Mouse (Mus musculus): ENCODE measurements around the gene Cyp11a1. TPM values are rescaled to one million over a fixed set of nuclear protein-coding genes. Genes with fewer than 3 reads are reported as not detected.

The Cyp11a1 gene
- polyA plus RNA-seq, 1 experiment from 2014 or later: 0.64 TPM

- ATAC-seq (replicated peaks; ENCODE audit: low FRiP score, low read depth): no peak
- WGBS: 15% methylated on average over 3 of the region's 3 CpGs
- H3K9me3 ChIP-seq (replicated peaks; ENCODE audit: low read length): no peaks in the 10 kb centered on the region
- no peak within 1 kb of the TSS for H3K9ac ChIP-seq (ENCODE audit: low read depth, low read length)
- no peak within 1 kb of the TSS for H3K4me3 ChIP-seq (replicated peaks; ENCODE audit: low read depth, low read length)
- H3K4me1 ChIP-seq (replicated peaks; ENCODE audit: insufficient read depth, low read length): no peaks in the 10 kb centered on the region
- no peak within 1 kb of the TSS for H3K4me2 ChIP-seq (ENCODE audit: low read length)
- H3K27ac ChIP-seq: no peak within 1 kb of the TSS
- no peak for TF ChIP-seq CTCF (IDR thresholded peaks at IDR 0.05; ENCODE audit: low read depth)
- DNase-seq (ENCODE audit: low spot score): no peak
- no peaks in the 10 kb centered on the region for H3K36me3 ChIP-seq (ENCODE audit: insufficient read depth, low read length)
- H3K27me3 ChIP-seq (ENCODE audit: insufficient read depth, low read length): no peaks in the 10 kb centered on the region
These were observed 57.3 kb downstream of the Cyp11a1 start, which contains the start of gene Stra6 for GRCm38 (mm10) chr9:58063531-58063930. Gene Stra6, plus strand, starts transcription at chr9:58063788.

GRCm38 (mm10) chr9:58065532-58065931 lies 59.3 kb downstream of the Cyp11a1 start:
- Histone ChIP-seq H3K9ac (ENCODE audit: low read depth, low read length) (no peak overlapping the region), H3K4me1 (replicated peaks; ENCODE audit: insufficient read depth, low read length) (no peaks in the 10 kb centered on the region), H3K36me3 (ENCODE audit: insufficient read depth, low read length) (no peaks in the 10 kb centered on the region), H3K4me3 (replicated peaks; ENCODE audit: low read depth, low read length) (no peak overlapping the region), H3K27me3 (ENCODE audit: insufficient read depth, low read length) (no peaks in the 10 kb centered on the region), H3K9me3 (replicated peaks; ENCODE audit: low read length) (no peaks in the 10 kb centered on the region), H3K27ac (no peak overlapping the region), H3K4me2 (ENCODE audit: low read length) (no peak overlapping the region)
- 45% methylated on average over 6 of the region's 6 CpGs for WGBS
- no peak for DNase-seq (ENCODE audit: low spot score)
- TF ChIP-seq CTCF (IDR thresholded peaks at IDR 0.05; ENCODE audit: low read depth): no peak
- ATAC-seq (replicated peaks; ENCODE audit: low FRiP score, low read depth): no peak

GRCm38 (mm10) chr9:58065977-58066730 lies 59.9 kb downstream of the Cyp11a1 start:
- ATAC-seq (replicated peaks; ENCODE audit: low FRiP score, low read depth): no peak
- Histone ChIP-seq H3K27me3 (ENCODE audit: insufficient read depth, low read length) (no peaks in the 10 kb centered on the region), H3K4me3 (replicated peaks; ENCODE audit: low read depth, low read length) (no peak overlapping the region), H3K4me1 (replicated peaks; ENCODE audit: insufficient read depth, low read length) (no peaks in the 10 kb centered on the region), H3K9ac (ENCODE audit: low read depth, low read length) (no peak overlapping the region), H3K36me3 (ENCODE audit: insufficient read depth, low read length) (no peaks in the 10 kb centered on the region), H3K27ac (no peak overlapping the region), H3K9me3 (replicated peaks; ENCODE audit: low read length) (no peaks in the 10 kb centered on the region), H3K4me2 (ENCODE audit: low read length) (no peak overlapping the region)
- DNase-seq (ENCODE audit: low spot score): no peak
- WGBS: 69% methylated on average over 6 of the region's 6 CpGs
- TF ChIP-seq CTCF (IDR thresholded peaks at IDR 0.05; ENCODE audit: low read depth): peak; percentile 27; the same call in 1 of the 2 replicates

GRCm38 (mm10) chr9:58066731-58067095 lies 60.5 kb downstream of the Cyp11a1 start:
- Histone ChIP-seq H3K27me3 (ENCODE audit: insufficient read depth, low read length) (no peaks in the 10 kb centered on the region), H3K4me3 (replicated peaks; ENCODE audit: low read depth, low read length) (no peak overlapping the region), H3K4me1 (replicated peaks; ENCODE audit: insufficient read depth, low read length) (no peaks in the 10 kb centered on the region), H3K9ac (ENCODE audit: low read depth, low read length) (no peak overlapping the region), H3K27ac (no peak overlapping the region), H3K9me3 (replicated peaks; ENCODE audit: low read length) (no peaks in the 10 kb centered on the region), H3K4me2 (ENCODE audit: low read length) (no peak overlapping the region), H3K36me3 (ENCODE audit: insufficient read depth, low read length) (no peaks in the 10 kb centered on the region)
- WGBS: 78% methylated on average over 6 of the region's 6 CpGs
- DNase-seq (ENCODE audit: low spot score): no peak
- TF ChIP-seq CTCF (IDR thresholded peaks at IDR 0.05; ENCODE audit: low read depth): no peak
- no peak for ATAC-seq (replicated peaks; ENCODE audit: low FRiP score, low read depth)

GRCm38 (mm10) chr9:58067546-58067945 lies 61.3 kb downstream of the Cyp11a1 start:
- no peak for TF ChIP-seq CTCF (IDR thresholded peaks at IDR 0.05; ENCODE audit: low read depth)
- no peak overlapping the region for H3K4me2 ChIP-seq (ENCODE audit: low read length)
- DNase-seq (ENCODE audit: low spot score): no peak
- H3K9me3 ChIP-seq (replicated peaks; ENCODE audit: low read length): no peaks in the 10 kb centered on the region
- no peaks in the 10 kb centered on the region for H3K27me3 ChIP-seq (ENCODE audit: insufficient read depth, low read length)
- no peak overlapping the region for H3K27ac ChIP-seq
- no peak overlapping the region for H3K4me3 ChIP-seq (replicated peaks; ENCODE audit: low read depth, low read length)
- H3K4me1 ChIP-seq (replicated peaks; ENCODE audit: insufficient read depth, low read length): no peaks in the 10 kb centered on the region
- no peak for ATAC-seq (replicated peaks; ENCODE audit: low FRiP score, low read depth)
- no peak overlapping the region for H3K9ac ChIP-seq (ENCODE audit: low read depth, low read length)
- H3K36me3 ChIP-seq (ENCODE audit: insufficient read depth, low read length): no peaks in the 10 kb centered on the region
- WGBS: 78% methylated on average over 3 of the region's 3 CpGs

- H3K9ac ChIP-seq (ENCODE audit: low read depth, low read length): no peak overlapping the region
- no peak overlapping the region for H3K4me2 ChIP-seq (ENCODE audit: low read length)
- H3K4me3 ChIP-seq (replicated peaks; ENCODE audit: low read depth, low read length): no peak overlapping the region
- H3K4me1 ChIP-seq (replicated peaks; ENCODE audit: insufficient read depth, low read length): no peaks in the 10 kb centered on the region
- H3K36me3 ChIP-seq (ENCODE audit: insufficient read depth, low read length): no peaks in the 10 kb centered on the region
- WGBS: 29% methylated on average over 3 of the region's 3 CpGs
- DNase-seq (ENCODE audit: low spot score) (no peak), ATAC-seq (replicated peaks; ENCODE audit: low FRiP score, low read depth) (no peak)
- no peaks in the 10 kb centered on the region for H3K27me3 ChIP-seq (ENCODE audit: insufficient read depth, low read length)
- TF ChIP-seq CTCF (IDR thresholded peaks at IDR 0.05; ENCODE audit: low read depth): no peak
- H3K9me3 ChIP-seq (replicated peaks; ENCODE audit: low read length): no peaks in the 10 kb centered on the region
- no peak overlapping the region for H3K27ac ChIP-seq
These were observed 68.3 kb downstream of the Cyp11a1 start for GRCm38 (mm10) chr9:58074561-58074960.

Other genes starting within 250 kb of the Cyp11a1 start
- 50.3 and 51.7 TPM in 2 replicates for gene Clk3, start 240.6 kb upstream of the Cyp11a1 start, polyA plus RNA-seq (2015; fragmentation: Nextera tagmentation; extraction: Ambion mirVana)
- 4.0 and 4.2 TPM in 2 replicates for gene Arid3b, start 169.6 kb upstream of the Cyp11a1 start, polyA plus RNA-seq (2015; fragmentation: Nextera tagmentation; extraction: Ambion mirVana)
- gene Ubl7, start 95.4 kb upstream of the Cyp11a1 start, polyA plus RNA-seq (2015; fragmentation: Nextera tagmentation; extraction: Ambion mirVana): 124 and 141 TPM in 2 replicates
- gene Sema7a, start 66.3 kb upstream of the Cyp11a1 start, polyA plus RNA-seq (2015; fragmentation: Nextera tagmentation; extraction: Ambion mirVana): 0.46 and 0.80 TPM in 2 replicates
- gene Stra6, start 57.4 kb downstream of the Cyp11a1 start, polyA plus RNA-seq (2015; fragmentation: Nextera tagmentation; extraction: Ambion mirVana): 12.2 and 13.2 TPM in 2 replicates
- 0.09 and 0.13 TPM in 2 replicates for gene Ccdc33, start 112.4 kb downstream of the Cyp11a1 start, polyA plus RNA-seq (2015; fragmentation: Nextera tagmentation; extraction: Ambion mirVana)
- gene Islr, start 197.9 kb downstream of the Cyp11a1 start, polyA plus RNA-seq (2015; fragmentation: Nextera tagmentation; extraction: Ambion mirVana): 54.0 and 60.4 TPM in 2 replicates
- 0.04 and 0.13 TPM in 2 replicates for gene Islr2, start 197.9 kb downstream of the Cyp11a1 start, polyA plus RNA-seq (2015; fragmentation: Nextera tagmentation; extraction: Ambion mirVana)
- gene Pml, start 243.4 kb downstream of the Cyp11a1 start, polyA plus RNA-seq (2015; fragmentation: Nextera tagmentation; extraction: Ambion mirVana): 14.3 and 15.2 TPM in 2 replicates
- 36.6 and 37.6 TPM in 2 replicates for gene Stoml1, start 246.8 kb downstream of the Cyp11a1 start, polyA plus RNA-seq (2015; fragmentation: Nextera tagmentation; extraction: Ambion mirVana)

Measured in kidney, postnatal 0 days (tissue).